Mouse (Mus musculus) left cerebral cortex, postnatal 25 days (tissue): Measurements from ENCODE around the gene Cdkn1b. TPM values are rescaled to one million over a fixed set of nuclear protein-coding genes. Genes with fewer than 3 reads are reported as not detected.

Experiments used
- DNase-seq, 2 experiments: peaks; one replicate each; pipeline ENCODE4 v3.0.0; 2022; ENCODE audit warnings: low spot score in 2 of 2, mixed read lengths in 1 of 2
- intact Hi-C: fragments of 180-260 bp; cut with DNase I; formaldehyde crosslinking; loops from one replicate; pipeline ENCODE4 v1.15.1; 2025
- total RNA-seq, 2 experiments: library from RNA; stranded (reverse); gene quantifications; 2 replicates each; pipeline ENCODE4 v1.2.3; 2021

Gene Cdkn1b
- total RNA-seq, 2 experiments from 2014 or later = 40.3 to 43.2 TPM

DNA sequence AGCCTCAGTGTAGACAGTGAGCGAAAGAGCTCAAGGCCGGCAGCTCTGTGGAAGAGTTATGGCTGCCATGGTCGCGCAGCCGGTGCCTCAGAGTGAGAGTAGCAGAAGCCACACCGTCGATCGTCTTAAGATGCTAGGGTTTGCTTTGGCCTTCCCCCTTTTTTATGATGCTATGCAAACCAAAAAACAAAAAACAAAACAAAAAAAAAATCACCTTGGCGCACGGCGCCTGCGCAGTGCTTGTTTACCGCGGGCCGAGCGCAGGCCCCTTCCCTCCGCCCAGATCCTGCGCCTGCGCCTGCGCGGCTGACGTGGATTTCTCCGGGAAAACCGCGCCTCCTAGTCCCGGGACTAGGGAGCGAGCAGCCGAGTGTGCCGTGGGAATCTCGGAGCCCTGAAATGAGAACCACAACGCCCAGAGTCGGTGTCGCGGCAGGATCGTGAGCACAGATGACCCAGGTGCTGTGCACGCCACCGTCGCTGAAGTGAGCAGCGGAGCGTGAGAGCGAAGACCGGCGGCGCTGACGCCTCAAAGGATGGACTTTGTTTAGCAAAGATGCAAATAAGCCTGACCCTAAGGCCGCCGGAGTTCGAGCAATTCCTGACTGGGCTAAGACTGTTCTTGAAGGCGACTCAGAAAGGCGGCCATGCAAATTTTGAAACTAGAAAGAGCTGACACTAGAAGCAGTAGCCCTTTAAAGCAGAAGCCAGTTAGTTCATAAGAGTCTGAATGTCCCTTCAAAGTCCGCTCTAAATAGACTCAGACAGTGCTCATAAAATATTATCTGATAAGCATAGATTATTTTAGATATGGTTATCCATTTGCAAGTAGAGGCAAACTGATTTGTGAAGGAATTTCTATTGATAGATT is 21.9 kb upstream of the Cdkn1b start, which contains the start of gene Gpr19:
Gene Gpr19 (minus strand): TSS at position 484 of the 871 bp plus-strand sequence.
- intact Hi-C loops = loop anchor here (1.0 kb wide), 1 partner anchor 22 kb away; the partner anchor contains the start of gene Cdkn1b
- peak; percentile 88 to 89 for DNase-seq

DNA sequence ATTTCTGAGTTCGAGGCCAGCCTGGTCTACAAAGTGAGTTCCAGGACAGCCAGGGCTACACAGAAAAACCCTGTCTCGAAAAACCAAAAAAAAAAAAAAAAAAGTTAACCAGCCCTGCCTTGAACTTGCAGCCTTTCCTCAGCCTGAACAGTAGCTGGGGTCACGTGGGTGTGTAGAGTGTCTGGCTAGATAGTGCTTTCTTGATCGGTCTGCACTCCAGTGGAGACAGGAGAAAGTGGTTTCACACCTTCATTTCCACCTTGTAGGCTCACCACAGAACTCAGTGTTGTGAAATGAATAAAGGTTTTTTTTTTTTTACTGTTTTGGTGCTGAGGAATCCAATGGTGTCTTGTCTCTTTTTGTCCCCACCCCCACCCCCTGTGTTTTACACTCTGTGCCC is 16.8 kb upstream of the Cdkn1b start:
- no peak for DNase-seq
- intact Hi-C loops = no loop called here

DNA sequence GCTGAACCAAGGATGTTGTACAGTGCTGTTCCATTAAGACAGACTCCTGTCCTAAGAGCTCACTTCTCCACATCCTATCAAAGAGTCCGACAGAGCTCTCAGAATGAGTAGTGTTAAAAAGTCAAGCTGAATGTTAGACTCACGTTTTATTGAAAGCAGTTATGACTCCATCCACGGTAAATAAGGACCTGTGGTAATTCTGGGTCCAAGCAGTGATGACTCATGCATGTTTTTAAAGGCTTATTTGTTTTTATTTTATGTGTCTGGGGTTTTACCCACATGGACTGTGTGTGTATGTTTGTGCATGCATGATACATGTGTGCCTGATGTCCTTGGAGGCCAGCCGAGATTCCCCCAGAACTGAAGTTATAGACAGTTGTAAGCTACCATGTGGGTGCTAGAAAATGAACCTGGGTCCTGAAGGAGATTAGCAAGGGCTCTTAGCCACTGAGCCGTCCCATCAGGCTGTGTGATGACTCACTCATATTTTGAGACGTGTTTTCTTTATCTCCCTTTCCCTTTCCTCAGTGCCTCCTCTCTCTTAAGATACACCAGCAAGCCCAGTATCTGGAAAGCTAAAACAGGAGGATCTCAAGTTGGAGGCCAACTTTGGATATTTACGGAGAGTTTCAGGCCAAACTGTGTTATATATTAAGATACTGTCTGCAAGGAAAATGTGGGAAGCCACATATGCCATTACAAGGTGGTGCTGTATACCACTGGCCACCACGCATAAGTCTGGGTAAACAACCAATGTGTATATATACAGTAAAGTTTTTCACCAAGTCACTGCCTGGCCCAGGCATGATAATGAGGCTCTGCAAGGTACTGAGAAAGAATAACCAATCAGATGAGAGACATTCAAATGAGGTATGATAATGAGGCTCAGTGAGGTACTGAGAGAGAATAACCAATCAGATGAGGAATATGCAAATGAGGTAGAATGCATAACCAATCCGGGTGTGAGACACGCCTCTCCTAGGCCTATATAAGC is 16.0 kb upstream of the Cdkn1b start:
- DNase-seq = no peak
- intact Hi-C loops = no loop called here

DNA sequence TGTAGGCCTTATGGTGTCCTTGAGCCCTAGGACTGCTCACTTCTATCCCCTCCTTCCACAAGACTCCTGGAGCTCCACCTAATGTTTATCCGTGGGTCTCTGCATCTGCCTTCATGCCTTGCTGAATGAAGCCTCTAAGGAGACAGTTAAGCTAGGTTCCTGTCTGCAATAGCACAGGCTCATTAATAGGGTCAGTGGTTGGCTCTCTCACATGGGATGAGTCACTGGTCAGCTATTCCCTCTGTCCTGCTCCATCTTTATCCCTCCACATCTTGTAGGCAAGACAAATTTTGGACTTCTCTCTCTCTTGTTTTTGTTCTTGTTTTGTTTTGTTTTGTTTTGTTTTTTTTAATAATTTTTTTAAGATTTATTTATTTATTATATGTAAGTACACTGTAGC is 14.4 kb upstream of the Cdkn1b start:
- DNase-seq = no peak
- intact Hi-C loops = no loop called here

DNA sequence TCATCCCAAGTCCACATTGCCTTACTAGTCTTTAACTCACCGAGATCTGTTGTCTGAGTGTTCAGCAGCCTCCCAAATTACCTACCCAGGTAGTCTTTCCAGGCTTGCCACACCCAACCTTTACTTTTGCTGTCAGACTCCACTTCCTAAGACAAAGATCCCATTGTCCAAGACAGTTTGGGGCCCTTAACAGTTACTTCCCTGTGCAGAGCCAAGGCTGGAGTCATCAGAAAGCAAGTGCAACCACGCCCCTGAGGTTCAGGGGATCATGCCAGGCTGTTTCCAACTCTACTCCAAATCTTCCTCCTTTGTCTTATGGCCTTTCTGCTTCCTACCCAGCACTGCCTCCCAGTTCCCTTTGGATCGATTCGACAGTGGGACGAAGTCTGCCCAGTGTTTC is 5.7 kb upstream of the Cdkn1b start:
- intact Hi-C loops = no loop called here
- DNase-seq = no peak

DNA sequence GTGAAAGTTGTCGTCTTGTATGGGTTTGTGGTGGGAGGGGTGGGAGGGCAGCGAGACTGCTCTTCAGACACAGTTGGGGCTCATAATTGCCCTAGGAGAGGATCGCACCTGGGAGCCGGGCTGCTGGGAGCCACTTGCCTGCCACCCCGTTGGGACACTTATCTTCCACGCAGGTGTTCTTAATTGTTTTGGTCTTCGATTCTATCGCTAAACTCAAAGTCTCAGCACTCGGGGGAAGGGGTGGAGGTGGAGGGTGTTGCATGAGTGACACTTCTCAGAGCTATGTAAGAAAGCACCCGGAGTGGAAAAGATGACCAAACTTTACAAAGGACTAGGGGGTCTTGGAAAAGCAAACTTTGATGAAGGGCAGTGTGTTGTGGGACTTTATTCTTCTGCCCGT is 3.6 kb upstream of the Cdkn1b start:
- no peak for DNase-seq
- intact Hi-C loops = no loop called here

DNA sequence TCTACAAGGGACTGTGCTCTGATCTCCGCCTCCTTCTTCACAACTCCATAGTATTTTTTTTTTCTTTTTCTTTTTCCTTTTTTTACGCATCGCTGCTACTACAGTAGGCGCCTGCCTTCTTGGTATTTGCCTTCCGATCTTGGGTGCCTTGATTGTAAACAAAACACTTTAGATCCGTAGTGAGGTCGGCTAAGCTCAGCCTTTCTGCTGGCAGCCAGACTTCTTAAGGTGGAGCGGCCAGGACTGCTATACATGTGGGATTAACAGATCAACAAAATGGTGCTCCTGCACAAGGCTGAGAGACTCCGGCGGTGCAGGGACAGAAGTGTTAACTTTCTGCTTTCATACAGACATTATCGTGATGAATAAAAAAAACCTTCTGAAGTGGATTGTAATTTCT is 3.1 kb upstream of the Cdkn1b start:
- intact Hi-C loops = no loop called here
- peak; percentile 48 to 51 for DNase-seq

DNA sequence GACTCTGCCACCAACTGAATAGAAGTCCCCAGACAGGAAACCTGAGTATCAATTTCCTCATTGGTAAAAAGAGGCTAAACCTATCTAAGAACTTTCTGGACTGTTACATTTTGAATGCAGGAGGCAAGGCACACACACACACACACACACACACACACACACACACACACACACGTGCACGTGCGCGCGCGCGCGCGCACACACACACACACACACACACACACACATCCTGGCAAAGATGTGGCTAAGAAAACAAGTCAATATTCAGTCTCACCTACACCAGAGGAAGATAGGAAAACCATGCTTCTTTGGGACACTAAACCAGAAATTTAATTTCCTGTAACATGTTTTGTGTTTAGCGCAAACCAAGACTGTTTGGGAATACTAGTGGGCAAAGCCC is 1.4 kb upstream of the Cdkn1b start:
- intact Hi-C loops = no loop called here
- no peak for DNase-seq

DNA sequence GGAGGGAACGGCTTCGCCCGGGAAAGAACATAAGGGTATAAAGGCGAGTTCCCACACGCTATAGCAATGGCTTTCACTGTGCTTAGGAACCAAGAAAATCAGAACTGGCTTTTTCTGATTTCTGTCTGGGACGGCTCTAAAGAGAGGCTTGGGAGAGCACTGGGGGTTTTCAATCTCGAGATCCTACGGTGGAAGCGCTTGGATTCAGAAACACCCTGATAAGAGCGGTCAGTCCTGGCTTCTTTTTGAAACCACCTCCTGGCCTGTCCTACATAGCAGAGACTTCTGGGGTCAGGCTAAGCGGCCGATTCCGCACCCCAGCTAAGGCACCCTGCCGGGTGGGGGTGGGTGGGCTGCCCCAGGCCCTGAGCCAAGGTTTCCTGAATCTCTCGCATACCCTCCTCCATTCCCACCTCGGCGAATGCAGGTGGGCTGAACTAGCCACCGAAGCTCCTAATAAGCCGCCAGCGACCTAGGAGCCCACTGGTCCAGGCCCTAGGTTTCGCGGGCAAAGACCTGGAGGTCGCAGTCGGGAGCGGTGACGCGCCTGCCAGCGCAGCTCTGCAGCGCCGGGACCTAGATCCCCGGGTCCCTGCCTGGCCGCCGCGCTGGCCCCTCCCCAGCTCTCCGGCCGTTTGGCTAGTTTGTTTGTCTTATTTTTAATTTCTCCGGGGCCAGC is 551 bp upstream of the Cdkn1b start:
- DNase-seq = peak in 1 of 2 experiments; percentile 32

DNA sequence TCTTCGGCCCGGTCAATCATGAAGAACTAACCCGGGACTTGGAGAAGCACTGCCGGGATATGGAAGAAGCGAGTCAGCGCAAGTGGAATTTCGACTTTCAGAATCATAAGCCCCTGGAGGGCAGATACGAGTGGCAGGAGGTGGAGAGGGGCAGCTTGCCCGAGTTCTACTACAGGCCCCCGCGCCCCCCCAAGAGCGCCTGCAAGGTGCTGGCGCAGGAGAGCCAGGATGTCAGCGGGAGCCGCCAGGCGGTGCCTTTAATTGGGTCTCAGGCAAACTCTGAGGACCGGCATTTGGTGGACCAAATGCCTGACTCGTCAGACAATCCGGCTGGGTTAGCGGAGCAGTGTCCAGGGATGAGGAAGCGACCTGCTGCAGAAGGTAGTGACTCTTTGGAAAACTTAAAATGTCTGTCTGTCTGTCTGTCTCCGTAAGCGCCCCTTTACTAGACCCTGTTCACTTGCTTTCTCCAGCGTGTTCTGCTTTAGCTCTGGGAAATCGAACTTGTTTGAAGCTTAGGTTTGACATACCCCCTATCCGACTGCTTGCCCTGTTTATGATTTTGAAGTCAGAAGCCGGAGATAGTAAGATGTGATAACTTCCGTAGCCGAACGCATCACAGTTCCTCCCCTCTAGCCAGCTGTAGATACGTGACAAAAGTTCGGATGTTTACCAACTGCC is 953 bp downstream of the Cdkn1b start:
- intact Hi-C loops = loop anchor here (5.0 kb wide), 2 partner anchors 61 to 129 kb away; partner anchors contain the start of genes Apold1 and Dusp16
- peak; percentile 58 to 62 for DNase-seq

More for the DNA sequence above, 551 bp upstream of the Cdkn1b start:
- intact Hi-C loops = loop anchor here (1.0 to 5.0 kb wide), 5 partner anchors 9 to 127 kb away; partner anchors contain the start of genes Apold1, Dusp16 and Gpr19

DNA sequence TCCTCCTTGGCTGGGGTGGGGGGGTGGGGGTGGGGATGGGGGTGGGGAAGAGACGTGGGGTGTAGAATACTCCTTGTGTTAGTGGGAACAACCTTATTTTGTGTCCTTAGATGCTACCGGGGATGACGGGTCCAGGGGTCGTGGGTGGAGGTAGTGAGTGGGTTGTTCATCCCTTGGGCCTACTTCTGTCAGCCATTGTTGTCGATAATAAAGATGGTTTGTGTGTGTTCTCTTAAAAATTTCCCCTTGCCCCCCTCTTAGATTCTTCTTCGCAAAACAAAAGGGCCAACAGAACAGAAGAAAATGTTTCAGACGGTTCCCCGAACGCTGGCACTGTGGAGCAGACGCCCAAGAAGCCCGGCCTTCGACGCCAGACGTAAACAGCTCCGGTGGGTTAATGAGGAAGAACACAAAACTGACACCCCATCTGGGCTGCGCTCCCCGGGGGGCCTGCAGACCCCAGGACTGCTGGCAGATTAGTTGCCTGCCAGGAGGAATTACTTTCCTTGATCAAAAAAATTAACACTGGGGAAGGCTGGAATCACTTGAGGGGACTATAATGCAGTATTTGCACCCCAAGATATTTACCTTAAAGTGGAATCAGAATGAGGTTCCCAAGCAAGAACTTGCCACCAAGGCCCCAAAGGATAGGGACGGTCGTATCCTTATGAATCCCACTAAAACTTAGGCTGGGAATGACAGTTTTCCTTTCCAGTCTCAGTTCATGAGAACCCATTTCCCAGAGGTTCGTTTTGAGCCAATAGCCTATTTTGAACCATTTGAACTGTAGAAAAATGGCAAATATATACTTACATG is 1.7 kb downstream of the Cdkn1b start:
- peak in 1 of 2 experiments; percentile 14 for DNase-seq
- intact Hi-C loops = loop anchor here (5.0 kb wide), 2 partner anchors 60 to 130 kb away; partner anchors contain the start of genes Apold1 and Dusp16

DNA sequence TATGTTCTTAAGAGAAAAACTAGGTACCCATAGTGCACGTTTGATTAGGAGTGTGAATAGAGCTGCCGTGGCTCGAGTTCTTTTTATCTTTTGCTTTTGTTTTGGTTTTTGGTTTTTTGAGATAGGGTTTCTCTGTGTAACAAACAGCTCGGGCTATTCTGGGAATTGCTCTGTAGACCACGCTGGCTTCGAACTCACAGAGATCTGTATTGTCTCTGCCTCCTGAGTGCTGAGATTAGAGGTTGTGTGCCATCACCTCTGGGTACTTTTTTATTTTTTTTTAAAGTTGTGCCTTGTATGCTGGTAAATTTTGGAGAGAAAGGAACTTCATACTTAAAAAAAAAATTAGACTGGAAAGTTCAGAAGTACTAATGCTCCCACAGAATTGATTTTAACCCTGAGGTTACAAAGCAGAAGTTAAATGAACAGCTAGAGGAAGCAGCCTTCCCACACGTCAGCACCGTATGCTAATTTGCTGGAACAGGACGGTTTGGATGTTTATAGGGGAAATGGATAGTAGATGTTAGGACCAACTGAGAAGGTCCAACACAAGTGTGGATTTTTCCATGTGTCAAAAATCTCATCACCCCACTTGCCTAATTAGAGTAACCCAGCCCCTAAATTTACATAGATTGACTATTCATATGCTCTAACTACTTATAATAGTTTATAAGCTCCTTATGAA is 2.5 kb downstream of the Cdkn1b start:
- intact Hi-C loops = loop anchor here (5.0 kb wide), 2 partner anchors 60 to 130 kb away; partner anchors contain the start of genes Apold1 and Dusp16

DNA sequence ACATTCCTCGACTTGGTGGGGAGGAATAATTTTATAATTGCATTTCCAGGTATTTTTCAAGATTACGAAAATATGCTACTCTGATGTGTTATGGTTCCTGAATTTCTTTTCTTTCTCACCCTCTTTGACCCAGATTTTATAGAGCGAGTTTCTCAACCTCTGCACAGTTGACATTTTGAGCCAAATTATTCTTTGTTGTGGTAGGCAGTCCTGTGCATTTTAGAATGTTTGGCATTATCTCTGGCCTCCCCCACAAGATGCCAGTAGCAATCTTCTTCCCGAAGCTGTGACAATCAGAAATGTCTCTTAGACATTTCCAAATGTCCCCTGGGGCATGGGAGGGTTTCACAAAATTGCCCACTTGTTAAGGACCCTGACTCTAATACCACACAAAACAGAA is 3.5 kb downstream of the Cdkn1b start:
- intact Hi-C loops = loop anchor here (5.0 kb wide), 2 partner anchors 59 to 131 kb away; partner anchors contain the start of genes Apold1 and Dusp16
- no peak for DNase-seq

More for the DNA sequence above, 2.5 kb downstream of the Cdkn1b start:
- DNase-seq = no peak

DNA sequence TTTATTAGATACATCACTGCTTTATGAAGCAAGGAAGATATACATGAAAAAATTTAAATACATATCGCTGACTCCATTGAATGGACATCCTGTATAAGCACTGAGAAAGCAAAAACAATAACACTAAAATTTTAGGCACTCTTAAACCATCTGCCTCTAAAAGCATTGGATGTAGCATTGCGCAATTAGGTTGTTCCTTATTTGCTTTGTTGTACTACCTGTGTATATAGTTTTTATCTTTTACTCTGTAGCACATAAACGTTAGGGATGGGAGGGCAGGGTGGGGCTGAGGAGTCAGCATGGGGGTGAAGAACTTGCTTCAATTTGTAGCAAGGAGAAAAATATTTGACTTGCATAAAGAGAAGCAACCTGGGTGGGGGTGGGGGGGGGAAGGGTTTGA is 4.1 kb downstream of the Cdkn1b start:
- no peak for DNase-seq
- intact Hi-C loops = loop anchor here (5.0 kb wide), 2 partner anchors 58 to 132 kb away; partner anchors contain the start of genes Apold1 and Dusp16

DNA sequence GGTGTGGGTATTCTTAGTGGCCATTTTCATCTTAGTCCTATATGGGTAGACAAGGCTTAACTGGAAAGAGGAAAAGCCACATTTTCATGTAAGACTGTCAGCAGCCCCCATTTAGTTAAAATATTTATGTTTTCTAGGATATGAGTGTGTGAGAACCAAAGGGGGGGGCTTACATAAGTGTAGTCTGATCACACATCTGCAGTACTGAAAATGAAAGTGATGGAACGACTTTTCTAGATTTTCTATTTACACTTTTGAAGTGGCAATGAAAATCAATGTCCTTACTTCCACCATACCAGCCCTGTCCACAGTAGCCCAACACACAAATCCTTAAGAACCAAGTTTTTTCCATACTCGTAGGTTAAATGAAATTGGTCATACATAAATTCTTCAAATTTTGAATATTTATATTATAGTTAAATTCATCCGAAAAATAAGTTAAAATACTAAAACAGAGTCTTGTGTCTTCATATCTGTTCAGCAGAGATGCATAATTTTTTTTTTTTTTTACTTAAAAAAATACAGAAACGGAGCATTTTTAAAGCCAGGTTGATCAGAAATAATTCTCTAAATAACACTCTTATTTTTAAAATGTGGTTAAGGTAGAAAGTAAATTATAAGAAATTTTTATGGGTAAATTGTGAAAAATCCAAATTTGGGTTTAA is 5.6 kb downstream of the Cdkn1b start:
- intact Hi-C loops = no loop called here
- DNase-seq = no peak

DNA sequence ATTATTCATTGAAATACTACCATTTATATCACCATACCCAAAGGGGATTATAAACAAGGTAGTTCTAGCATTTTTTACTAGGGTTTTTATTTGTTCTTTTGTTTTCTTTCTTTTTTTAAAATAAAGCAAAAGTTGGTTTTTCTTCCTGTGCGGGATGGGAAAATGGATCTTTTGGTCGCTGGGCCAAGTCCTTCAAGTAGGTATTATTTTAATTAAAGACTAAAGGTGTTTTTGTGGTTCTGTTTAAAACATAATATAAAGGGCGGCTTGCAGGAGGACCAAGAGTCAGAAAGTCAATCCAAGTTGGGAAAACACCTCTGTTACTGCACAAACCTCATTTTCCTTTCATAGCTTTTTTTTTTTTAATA is 6.1 kb downstream of the Cdkn1b start:
- intact Hi-C loops = no loop called here
- DNase-seq = no peak
